Mouse (Mus musculus) forebrain, embryonic 11.5 days (tissue): ENCODE measurements around the gene Nfil3. TPM values are rescaled to one million over a fixed set of nuclear protein-coding genes. Genes with fewer than 3 reads are reported as not detected.

Source experiments
- ATAC-seq: fragments of 200-750 bp; cut with Nextera tagmentation; replicated peaks from 2 replicates; pipeline ENCODE4 v1.8.0; 2017; ENCODE audit warnings: moderate TSS enrichment; ENCODE audit not compliant: low FRiP score
- DNase-seq: peaks from one replicate; pipeline ENCODE4 v3.0.0-alpha.2; 2017; ENCODE audit warnings: low spot score
- H3K27ac ChIP-seq: fragments of 300-500 bp; sonication (generic); 2 replicates; pipeline ENCODE4 v1.5.1; 2014; ENCODE audit warnings: low read depth, low read length
- H3K27me3 ChIP-seq: fragments of 300-500 bp; sonication (generic); 2 replicates; pipeline ENCODE4 v1.6.1; 2014; ENCODE audit warnings: mild to moderate bottlenecking, low read length, mixed read lengths; ENCODE audit not compliant: control insufficient read depth, insufficient read depth
- H3K36me3 ChIP-seq: fragments of 300-500 bp; sonication (generic); 2 replicates; pipeline ENCODE4 v1.6.1; 2014; ENCODE audit warnings: mild to moderate bottlenecking, low read length, moderate library complexity, mixed read lengths; ENCODE audit not compliant: control insufficient read depth, insufficient read depth
- H3K4me1 ChIP-seq: fragments of 300-500 bp; sonication (generic); replicated peaks from 2 replicates; pipeline ENCODE4 v1.6.1; 2014; ENCODE audit warnings: low read length, mixed read lengths; ENCODE audit not compliant: control insufficient read depth, insufficient read depth
- H3K4me2 ChIP-seq: fragments of 300-500 bp; sonication (generic); 2 replicates; pipeline ENCODE4 v1.6.1; 2014; ENCODE audit warnings: low read depth, mild to moderate bottlenecking, low read length, moderate library complexity, mixed read lengths; ENCODE audit not compliant: severe bottlenecking
- H3K4me3 ChIP-seq: fragments of 300-500 bp; sonication (generic); 2 replicates; pipeline ENCODE4 v1.5.1; 2014; ENCODE audit warnings: low read depth, low read length
- H3K9ac ChIP-seq: fragments of 300-500 bp; sonication (generic); 2 replicates; pipeline ENCODE4 v1.6.1; 2014; ENCODE audit warnings: low read length
- H3K9me3 ChIP-seq: fragments of 300-500 bp; sonication (generic); 2 replicates; pipeline ENCODE4 v1.6.1; 2016; ENCODE audit warnings: low read length, mixed read lengths; ENCODE audit not compliant: control insufficient read depth
- WGBS: fragments of 180-500 bp; shearing (Covaris S2); extraction: QIAGEN DNeasy Blood & Tissue Kit; methylation state at CpG from one replicate; pipeline ENCODE4 v1.1.7; 2014; 5-methylcytosine and 5-hydroxymethylcytosine counted together
- polyA plus RNA-seq: library from polyadenylated mRNA; unstranded; fragments of >200 nt; fragmentation: Nextera tagmentation; extraction: Ambion mirVana; gene quantifications from 2 replicates; pipeline ENCODE4 v1.2.1, GENCODE M21; 2014

Gene Nfil3
- polyA plus RNA-seq, 1 experiment from 2014 or later, result 17.8 TPM

GRCm38 (mm10) chr13:52919790-52920352 lies 61.0 kb downstream of the Nfil3 start:
- WGBS, result 81% methylated on average over 10 of the region's 10 CpGs
- Histone ChIP-seq H3K27me3 (no peaks in the 10 kb centered on the region), H3K4me1 (no peaks in the 10 kb centered on the region), H3K4me3 (no peak overlapping the region), H3K9me3 (no peaks in the 10 kb centered on the region), H3K27ac (no peak overlapping the region), H3K9ac (no peak overlapping the region), H3K4me2 (no peak overlapping the region), H3K36me3 (no peaks in the 10 kb centered on the region)
- DNase-seq (no peak), ATAC-seq (no peak)

GRCm38 (mm10) chr13:52918333-52918732 lies 62.5 kb downstream of the Nfil3 start:
- Histone ChIP-seq H3K4me3 (no peak overlapping the region), H3K27ac (no peak overlapping the region), H3K9me3 (no peaks in the 10 kb centered on the region), H3K36me3 (no peaks in the 10 kb centered on the region), H3K9ac (no peak overlapping the region), H3K27me3 (no peaks in the 10 kb centered on the region), H3K4me2 (no peak overlapping the region), H3K4me1 (no peaks in the 10 kb centered on the region)
- WGBS, result 89% methylated on average over 5 of the region's 5 CpGs
- no peak for DNase-seq
- no peak for ATAC-seq

Other genes with a start within 250 kb of the Nfil3 start
- gene Auh, start 51.4 kb downstream of the Nfil3 start, polyA plus RNA-seq, result 33.3 and 33.7 TPM in 2 replicates